Mouse (Mus musculus) liver, adult 2 months (tissue): ENCODE measurements at regions not wholly inside any gene's neighbourhood (a gene's known extent, or its start where the extent isn't known, plus 50 kb on each side); places are given as distances from the start of the nearest gene placed in this dataset.

Source experiments
- DNase-seq: peaks from one replicate; pipeline ENCODE4 v3.0.0-alpha.2; 2011; ENCODE audit warnings: low read depth, low spot score; ENCODE audit errors: extremely low read depth
- H3K27ac ChIP-seq: fragments of 200-500 bp; replicated peaks from 2 replicates; pipeline ENCODE4 v1.5.1; 2012; ENCODE audit warnings: low read depth, mild to moderate bottlenecking, control low read depth, inconsistent platforms, low read length; ENCODE audit not compliant: insufficient read depth
- H3K27me3 ChIP-seq: fragments of 200-500 bp; 2 replicates; pipeline ENCODE4 v1.6.1; 2012; ENCODE audit warnings: mild to moderate bottlenecking, moderate library complexity, low read length, inconsistent platforms; ENCODE audit not compliant: control insufficient read depth, insufficient read depth
- H3K36me3 ChIP-seq: fragments of 200-500 bp; 2 replicates; pipeline ENCODE4 v1.6.1; 2012; ENCODE audit warnings: low read length, inconsistent platforms; ENCODE audit not compliant: control insufficient read depth, insufficient read depth
- H3K4me1 ChIP-seq: fragments of 200-500 bp; 2 replicates; pipeline ENCODE4 v1.6.1; 2011; ENCODE audit warnings: low read length; ENCODE audit not compliant: control insufficient read depth, insufficient read depth
- H3K4me3 ChIP-seq: fragments of 200-500 bp; 2 replicates; pipeline ENCODE4 v1.5.1; 2011; ENCODE audit warnings: low read depth, mild to moderate bottlenecking, control low read depth, low read length, moderate library complexity; ENCODE audit not compliant: insufficient read depth
- H3K79me2 ChIP-seq: fragments of 200-500 bp; 2 replicates; pipeline ENCODE4 v1.6.1; 2012; ENCODE audit warnings: inconsistent platforms, mild to moderate bottlenecking, low read length, moderate library complexity; ENCODE audit not compliant: control insufficient read depth, insufficient read depth
- H3K9ac ChIP-seq: fragments of 200-500 bp; 2 replicates; pipeline ENCODE4 v1.6.1; 2012; ENCODE audit warnings: low read depth, mild to moderate bottlenecking, control low read depth, inconsistent platforms, low read length
- CTCF ChIP-seq: fragments of 200-500 bp; IDR thresholded peaks from 2 replicates; pipeline ENCODE4 v1.5.1; 2011; ENCODE audit warnings: low read depth, low read length, control low read depth
- POLR2A ChIP-seq: fragments of 200-500 bp; IDR thresholded peaks from 2 replicates; pipeline ENCODE4 v1.6.1; 2011; ENCODE audit warnings: low read length, control low read depth; ENCODE audit not compliant: insufficient read depth; ENCODE audit errors: extremely low read depth
- WGBS: fragments of 180-500 bp; shearing (Covaris S2); methylation state at CpG from one replicate; pipeline ENCODE4 v1.1.7; 2018; 5-methylcytosine and 5-hydroxymethylcytosine counted together

DNA sequence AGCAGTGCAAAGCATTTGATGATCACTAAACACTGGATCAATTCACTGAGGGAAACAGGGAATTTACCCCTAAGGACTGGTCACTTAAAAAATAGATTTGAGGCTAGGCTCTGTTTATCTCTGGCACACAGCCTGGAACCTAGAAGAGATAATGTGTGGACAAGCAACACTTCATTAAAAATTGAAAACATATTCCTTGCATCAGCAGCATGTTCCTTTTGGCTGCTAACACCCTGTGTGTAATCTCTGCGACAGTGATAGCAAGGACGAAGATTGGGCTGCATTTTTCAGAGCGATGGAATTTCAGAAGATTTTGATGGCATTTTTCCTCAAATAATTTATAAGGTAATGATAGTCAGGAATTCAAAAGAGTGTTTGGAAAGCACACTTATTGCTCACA is 310.9 kb downstream of the Nova1 start:
- Histone ChIP-seq H3K9ac (no peak overlapping the region), H3K79me2 (no peaks in the 10 kb centered on the region), H3K27me3 (no peaks in the 10 kb centered on the region), H3K4me1 (no peaks in the 10 kb centered on the region), H3K27ac (no peak overlapping the region), H3K4me3 (no peak overlapping the region), H3K36me3 (no peaks in the 10 kb centered on the region)
- DNase-seq: no peak
- TF ChIP-seq POLR2A (no peak), CTCF (no peak)
- WGBS: 83% methylated on average over 3 of the region's 3 CpGs

GRCm38 (mm10) chr12:46492465-46492864 is 326.3 kb downstream of the Nova1 start:
- DNase-seq: no peak
- Histone ChIP-seq H3K4me1 (no peaks in the 10 kb centered on the region), H3K4me3 (no peak overlapping the region), H3K27me3 (no peaks in the 10 kb centered on the region), H3K36me3 (no peaks in the 10 kb centered on the region), H3K9ac (no peak overlapping the region), H3K79me2 (no peaks in the 10 kb centered on the region), H3K27ac (no peak overlapping the region)
- 84% methylated on average over 6 of the region's 6 CpGs for WGBS
- TF ChIP-seq POLR2A: no peak
- TF ChIP-seq CTCF: no peak

DNA sequence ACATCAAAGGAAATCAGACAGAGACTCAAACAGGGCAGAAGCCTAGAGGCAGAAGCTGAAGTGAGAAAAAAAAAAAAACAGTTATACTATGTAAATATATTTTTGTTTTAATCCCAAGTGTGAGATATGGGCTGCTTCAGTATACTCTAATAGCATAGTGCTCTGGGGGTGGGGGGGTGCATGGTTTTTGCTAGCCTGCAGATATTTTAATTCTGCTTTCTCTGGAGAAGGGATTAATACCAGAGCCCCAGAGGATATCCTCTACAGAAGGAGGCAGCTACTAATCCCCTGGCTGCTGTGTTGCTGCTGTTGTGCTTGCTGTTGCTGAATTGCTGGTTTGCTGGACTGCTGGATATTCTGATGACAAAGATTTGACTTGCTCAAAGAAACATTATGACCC is 367.8 kb downstream of the Nova1 start:
- Histone ChIP-seq H3K9ac (no peak overlapping the region), H3K27me3 (no peaks in the 10 kb centered on the region), H3K4me1 (no peaks in the 10 kb centered on the region), H3K79me2 (no peaks in the 10 kb centered on the region), H3K4me3 (no peak overlapping the region), H3K27ac (no peak overlapping the region), H3K36me3 (no peaks in the 10 kb centered on the region)
- TF ChIP-seq CTCF (no peak), POLR2A (no peak)
- DNase-seq: no peak

DNA sequence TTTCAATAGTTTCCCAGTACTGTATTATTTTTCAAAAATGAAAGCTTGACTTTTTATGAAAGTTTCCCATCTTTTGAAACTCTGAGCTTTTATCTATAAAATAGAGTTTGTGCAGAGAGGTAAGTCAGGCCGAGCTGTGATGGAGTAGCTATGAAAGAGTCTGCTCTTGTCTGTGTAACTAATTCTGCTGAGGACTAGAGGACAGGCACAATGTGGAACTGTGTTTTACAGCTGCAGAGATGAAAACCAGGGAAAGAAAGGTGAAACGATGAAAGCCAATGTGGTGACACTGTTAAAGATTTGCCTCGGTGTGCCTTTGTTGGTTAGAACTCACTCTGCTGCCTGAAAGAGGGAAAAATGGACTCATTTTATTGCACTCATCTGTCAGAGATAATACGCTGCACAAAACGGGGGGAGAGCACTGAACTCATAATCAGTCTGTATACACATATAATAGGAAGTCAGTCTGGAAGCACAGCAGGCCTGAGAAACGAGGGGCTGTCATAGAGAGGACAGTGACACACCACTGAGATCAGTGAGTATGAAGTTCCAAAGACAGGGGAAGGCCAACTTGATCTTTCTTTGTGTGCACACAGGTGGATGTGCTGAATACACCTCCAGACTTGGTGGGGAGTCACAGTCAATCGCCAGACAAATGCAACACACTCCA is 373.9 kb downstream of the Nova1 start:
- no peak for TF ChIP-seq CTCF
- TF ChIP-seq POLR2A: no peak
- Histone ChIP-seq H3K36me3 (no peaks in the 10 kb centered on the region), H3K27me3 (no peaks in the 10 kb centered on the region), H3K4me3 (no peak overlapping the region), H3K4me1 (no peaks in the 10 kb centered on the region), H3K27ac (no peak overlapping the region), H3K79me2 (no peaks in the 10 kb centered on the region), H3K9ac (no peak overlapping the region)
- 72% methylated on average over 7 of the region's 7 CpGs for WGBS
- DNase-seq: no peak

DNA sequence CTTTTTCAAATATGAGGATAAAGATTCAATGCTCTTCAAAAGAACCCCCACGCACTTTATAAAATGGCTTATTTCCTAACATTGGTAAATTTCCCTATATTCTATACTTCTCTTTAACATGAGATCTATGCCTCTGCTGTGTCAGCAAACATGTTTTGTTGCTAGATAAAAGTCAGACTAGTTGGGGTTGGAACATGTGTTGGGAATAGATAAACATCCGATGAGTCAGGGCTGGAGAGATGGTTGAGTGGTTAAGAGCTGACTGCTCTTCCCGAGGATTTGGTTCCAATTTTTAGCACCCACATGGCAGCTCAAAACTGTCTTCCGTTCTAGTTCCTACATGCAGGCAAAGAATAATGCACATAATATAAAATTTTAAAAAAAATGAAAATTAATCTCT is 399.1 kb downstream of the Nova1 start:
- H3K27me3 ChIP-seq: no peaks in the 10 kb centered on the region
- no peak overlapping the region for H3K4me3 ChIP-seq
- H3K4me1 ChIP-seq: no peaks in the 10 kb centered on the region
- WGBS: 84% methylated on average over 4 of the region's 4 CpGs
- no peaks in the 10 kb centered on the region for H3K36me3 ChIP-seq
- DNase-seq: no peak
- TF ChIP-seq CTCF: no peak
- no peak for TF ChIP-seq POLR2A
- no peak overlapping the region for H3K9ac ChIP-seq
- no peak overlapping the region for H3K27ac ChIP-seq
- H3K79me2 ChIP-seq: no peaks in the 10 kb centered on the region

- TF ChIP-seq CTCF (no peak), POLR2A (no peak)
- Histone ChIP-seq H3K9ac (no peak overlapping the region), H3K36me3 (no peaks in the 10 kb centered on the region), H3K27ac (no peak overlapping the region), H3K4me3 (no peak overlapping the region), H3K79me2 (no peaks in the 10 kb centered on the region), H3K4me1 (no peaks in the 10 kb centered on the region), H3K27me3 (no peaks in the 10 kb centered on the region)
- 84% methylated on average over 4 of the region's 4 CpGs for whole genome bisulfite sequencing
- DNase-seq: no peak
Observed at GRCm38 (mm10) chr12:46418990-46419389, 399.7 kb downstream of the Nova1 start.
